Mouse (Mus musculus): Measurements from ENCODE around the gene Cntnap5a. TPM values are rescaled to one million over a fixed set of nuclear protein-coding genes. Genes with fewer than 3 reads are reported as not detected.

The Cntnap5a gene
- total and polyA plus RNA-seq, 2 experiments from 2014 or later = 2.8 to 17.2 TPM

DNA sequence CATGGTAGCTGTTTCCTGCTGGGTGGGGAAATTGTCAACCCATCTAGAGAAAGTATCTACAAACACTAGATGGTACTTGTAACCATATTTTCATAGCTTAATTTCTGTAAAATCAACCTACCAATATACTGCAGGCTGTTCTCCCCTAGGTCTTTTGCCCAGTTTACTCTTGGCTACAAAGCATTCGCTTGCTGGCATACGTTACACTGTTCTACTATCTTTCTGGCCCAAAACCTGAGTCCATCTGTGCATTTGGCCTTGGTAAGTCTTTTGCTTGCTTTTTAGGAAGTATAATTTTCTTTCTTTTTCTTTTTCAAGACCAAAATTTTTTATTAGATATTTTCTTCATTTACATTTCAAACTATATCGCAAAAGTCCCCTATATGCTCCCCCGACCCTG lies 686.3 kb downstream of the Cntnap5a start:
- Histone ChIP-seq H3K9ac (replicated peaks; ENCODE audit: low read length) (no peak overlapping the region), H3K4me3 (ENCODE audit: low read length) (no peak overlapping the region), H3K4me1 (ENCODE audit: insufficient read depth, low read length) (0 out of 2 replicates have a peak, but pooled peaks cover 3% of the 10 kb centered on the region), H3K27ac (no peak overlapping the region), H3K4me2 (ENCODE audit: low read depth, low read length) (no peak overlapping the region), H3K27me3 (ENCODE audit: insufficient read depth, low read length) (no peaks in the 10 kb centered on the region), H3K36me3 (ENCODE audit: insufficient read depth, low read length) (no peaks in the 10 kb centered on the region), H3K9me3 (ENCODE audit: low read length) (no peaks in the 10 kb centered on the region)
- no peak for TF ChIP-seq CTCF (IDR thresholded peaks at IDR 0.05; ENCODE audit: low read depth)
- no peak for DNase-seq (ENCODE audit: low spot score)
- no peak for ATAC-seq
- WGBS = 96% methylated on average over 4 of the region's 4 CpGs

DNA sequence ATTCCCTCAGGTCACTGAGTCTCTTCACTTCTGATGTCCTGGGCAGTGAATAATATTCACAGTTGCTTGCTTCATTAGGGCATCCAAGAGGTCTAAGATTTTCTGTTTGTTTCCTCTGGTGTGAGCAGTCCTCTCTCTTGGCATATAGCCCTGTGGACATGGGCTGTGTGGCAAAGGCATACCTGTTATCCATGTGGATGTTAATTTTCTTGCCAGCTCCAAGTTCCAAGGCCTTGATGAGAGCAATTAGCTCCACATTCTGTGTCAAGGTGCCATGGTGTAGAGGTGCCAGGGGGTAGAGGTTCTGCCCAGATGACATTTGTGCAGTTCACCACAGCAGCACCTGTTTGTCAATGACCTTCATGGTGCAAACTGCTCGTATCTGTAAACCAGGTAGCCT lies 689.0 kb downstream of the Cntnap5a start:
- H3K9ac ChIP-seq (replicated peaks; ENCODE audit: low read length) = no peak overlapping the region
- H3K4me1 ChIP-seq (ENCODE audit: insufficient read depth, low read length) = no peaks in the 10 kb centered on the region
- no peaks in the 10 kb centered on the region for H3K27me3 ChIP-seq (ENCODE audit: insufficient read depth, low read length)
- DNase-seq (ENCODE audit: low spot score) (no peak), ATAC-seq (no peak)
- no peak for TF ChIP-seq CTCF (IDR thresholded peaks at IDR 0.05; ENCODE audit: low read depth)
- no peaks in the 10 kb centered on the region for H3K36me3 ChIP-seq (ENCODE audit: insufficient read depth, low read length)
- no peak overlapping the region for H3K4me3 ChIP-seq (ENCODE audit: low read length)
- WGBS = 72% methylated on average over 1 of the region's 1 CpGs
- no peak overlapping the region for H3K27ac ChIP-seq
- H3K9me3 ChIP-seq (ENCODE audit: low read length) = no peaks in the 10 kb centered on the region
- no peak overlapping the region for H3K4me2 ChIP-seq (ENCODE audit: low read depth, low read length)

DNA sequence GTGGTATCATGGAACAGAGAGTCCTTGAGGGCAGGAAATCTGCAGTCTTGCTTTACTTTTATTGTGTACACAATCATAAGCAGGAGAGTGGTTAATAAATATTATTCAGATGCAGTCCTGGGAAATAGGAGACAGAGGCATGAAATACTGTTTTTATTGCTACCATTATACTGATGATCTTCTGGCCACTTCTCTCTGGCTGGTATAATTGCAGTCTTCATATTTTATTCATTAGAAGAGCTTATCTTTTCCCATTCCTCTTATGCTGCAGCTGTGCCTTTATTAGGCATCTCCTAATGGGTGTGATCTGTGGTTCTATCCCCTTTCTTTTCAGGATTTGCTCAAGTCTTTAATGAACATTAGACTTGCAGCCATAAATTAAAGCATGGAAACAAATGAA lies 707.8 kb downstream of the Cntnap5a start:
- Histone ChIP-seq H3K36me3 (ENCODE audit: insufficient read depth, low read length) (no peaks in the 10 kb centered on the region), H3K4me1 (ENCODE audit: insufficient read depth, low read length) (no peaks in the 10 kb centered on the region), H3K4me2 (ENCODE audit: low read depth, low read length) (no peak overlapping the region), H3K27ac (no peak overlapping the region), H3K9ac (replicated peaks; ENCODE audit: low read length) (no peak overlapping the region), H3K4me3 (ENCODE audit: low read length) (no peak overlapping the region), H3K27me3 (ENCODE audit: insufficient read depth, low read length) (no peaks in the 10 kb centered on the region), H3K9me3 (ENCODE audit: low read length) (no peaks in the 10 kb centered on the region)
- DNase-seq (ENCODE audit: low spot score) = no peak
- TF ChIP-seq CTCF (IDR thresholded peaks at IDR 0.05; ENCODE audit: low read depth) = no peak
- no peak for ATAC-seq

DNA sequence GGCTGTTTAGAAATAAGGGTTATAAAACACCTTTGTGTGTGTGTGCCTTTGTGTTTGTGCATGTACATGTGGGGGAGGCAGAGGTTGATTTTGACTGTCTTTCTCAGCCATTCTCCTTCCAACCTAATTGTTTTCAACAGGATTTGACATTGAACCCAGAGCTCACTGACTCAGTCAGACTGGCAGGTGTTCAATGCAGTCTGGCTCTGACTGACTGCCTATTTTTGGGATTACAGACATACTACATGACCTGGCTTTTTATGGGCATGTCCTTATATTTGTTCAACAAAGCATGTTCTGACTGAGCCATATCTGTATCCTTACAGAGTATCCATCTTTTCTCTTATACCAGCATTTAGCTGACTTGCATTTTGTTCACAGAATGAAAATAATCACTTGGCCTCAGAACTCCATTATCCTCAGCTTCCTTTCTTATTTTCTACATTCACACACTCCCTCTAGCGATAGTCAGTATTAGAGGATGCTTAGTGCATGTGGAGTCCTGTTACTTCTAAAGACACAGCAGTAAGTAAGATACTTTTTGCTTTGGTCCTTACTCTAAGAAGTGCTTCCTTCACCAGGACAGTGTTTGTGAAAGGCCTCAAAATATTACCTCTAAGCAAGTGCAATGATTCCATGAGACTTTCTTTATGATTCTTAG lies 717.6 kb downstream of the Cntnap5a start:
- ATAC-seq (no peak), DNase-seq (ENCODE audit: low spot score) (peak; percentile 12)
- no peak overlapping the region for H3K4me3 ChIP-seq (ENCODE audit: low read length)

DNA sequence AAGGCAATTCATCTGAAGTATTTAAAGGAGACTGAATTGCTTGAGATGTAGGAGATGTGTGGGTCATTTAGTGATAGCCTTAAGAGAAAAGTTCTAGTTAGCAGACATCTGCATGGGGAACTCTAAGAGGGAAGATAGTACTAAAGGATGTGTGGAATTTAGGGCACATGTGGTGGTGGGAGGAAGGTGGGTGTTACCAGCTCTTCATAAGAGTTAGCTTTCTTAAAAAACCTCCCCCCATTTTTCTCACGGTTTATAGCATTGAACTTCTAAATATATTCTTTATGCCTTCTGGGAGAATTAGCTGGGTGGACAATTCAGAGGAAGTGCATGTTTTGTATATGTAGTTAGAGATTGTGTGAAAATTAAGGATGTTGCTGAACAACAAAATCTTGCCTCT lies 725.3 kb downstream of the Cntnap5a start:
- no peak overlapping the region for H3K4me2 ChIP-seq (ENCODE audit: low read depth, low read length)
- WGBS = 79% methylated on average over 1 of the region's 1 CpGs
- TF ChIP-seq CTCF (IDR thresholded peaks at IDR 0.05; ENCODE audit: low read depth) = no peak
- no peaks in the 10 kb centered on the region for H3K4me1 ChIP-seq (ENCODE audit: insufficient read depth, low read length)
- no peaks in the 10 kb centered on the region for H3K9me3 ChIP-seq (ENCODE audit: low read length)
- no peaks in the 10 kb centered on the region for H3K27me3 ChIP-seq (ENCODE audit: insufficient read depth, low read length)
- no peak overlapping the region for H3K9ac ChIP-seq (replicated peaks; ENCODE audit: low read length)
- no peaks in the 10 kb centered on the region for H3K36me3 ChIP-seq (ENCODE audit: insufficient read depth, low read length)
- H3K4me3 ChIP-seq (ENCODE audit: low read length) = no peak overlapping the region
- DNase-seq (ENCODE audit: low spot score) (no peak), ATAC-seq (no peak)
- no peak overlapping the region for H3K27ac ChIP-seq

More for the DNA sequence above, 717.6 kb downstream of the Cntnap5a start:
- Histone ChIP-seq H3K9ac (replicated peaks; ENCODE audit: low read length) (no peak overlapping the region), H3K27ac (no peak overlapping the region), H3K4me2 (ENCODE audit: low read depth, low read length) (no peak overlapping the region), H3K9me3 (ENCODE audit: low read length) (no peaks in the 10 kb centered on the region), H3K36me3 (ENCODE audit: insufficient read depth, low read length) (no peaks in the 10 kb centered on the region), H3K4me1 (ENCODE audit: insufficient read depth, low read length) (no peaks in the 10 kb centered on the region), H3K27me3 (ENCODE audit: insufficient read depth, low read length) (no peaks in the 10 kb centered on the region)
- 68% methylated on average over 1 of the region's 1 CpGs for WGBS
- no peak for TF ChIP-seq CTCF (IDR thresholded peaks at IDR 0.05; ENCODE audit: low read depth)

DNA sequence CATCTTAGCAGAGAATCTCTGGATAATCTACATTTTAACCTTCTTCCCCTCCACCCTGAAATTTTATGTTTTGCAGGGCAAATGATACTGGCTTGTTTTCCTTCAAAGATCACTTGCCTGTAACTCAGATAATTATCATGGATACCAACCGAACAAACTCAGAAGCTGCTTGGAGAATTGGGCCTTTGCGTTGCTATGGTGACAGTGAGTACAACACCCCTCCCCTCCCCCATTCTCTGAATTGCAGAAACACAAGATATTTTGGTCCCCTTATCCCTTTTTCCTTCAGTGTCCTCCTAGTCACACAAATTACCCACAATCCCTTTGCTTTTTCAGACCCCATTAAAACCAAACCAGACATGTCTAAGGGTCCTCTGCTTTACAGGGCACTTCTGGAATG lies 743.8 kb downstream of the Cntnap5a start:
- no peak for TF ChIP-seq CTCF (IDR thresholded peaks at IDR 0.05; ENCODE audit: low read depth)

DNA sequence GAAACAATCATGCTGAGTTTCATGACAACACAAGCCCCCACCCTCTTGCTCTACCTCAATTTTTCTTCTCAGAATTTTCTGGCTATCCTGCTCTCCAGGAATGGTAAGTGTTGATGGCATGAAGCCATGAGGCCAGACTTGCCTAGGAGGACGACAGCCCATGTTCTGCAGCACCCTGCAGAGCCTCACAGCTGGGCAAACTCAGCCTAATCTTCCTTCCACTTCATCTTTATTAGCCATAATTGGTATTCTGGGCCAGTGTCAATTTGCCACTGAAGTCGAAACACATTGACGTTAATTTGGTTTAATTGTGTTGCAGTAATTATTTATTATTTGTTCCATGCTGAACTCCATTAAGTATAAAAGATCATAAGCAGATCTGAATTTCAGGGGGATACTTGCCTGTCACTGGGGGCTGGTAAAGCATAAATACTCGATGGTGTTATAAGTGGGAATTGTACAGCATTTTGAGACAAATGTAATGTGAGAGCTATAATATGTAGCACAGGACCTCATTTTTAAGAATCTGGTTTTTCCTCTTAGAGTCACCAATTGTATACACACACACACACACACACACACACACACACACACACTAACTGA lies 770.7 kb downstream of the Cntnap5a start:
- no peaks in the 10 kb centered on the region for H3K9me3 ChIP-seq (ENCODE audit: low read length)
- no peak overlapping the region for H3K27ac ChIP-seq
- no peak for TF ChIP-seq CTCF (IDR thresholded peaks at IDR 0.05; ENCODE audit: low read depth)
- H3K27me3 ChIP-seq (ENCODE audit: insufficient read depth, low read length) = no peaks in the 10 kb centered on the region
- no peak overlapping the region for H3K4me3 ChIP-seq (ENCODE audit: low read length)
- H3K4me1 ChIP-seq (ENCODE audit: insufficient read depth, low read length) = no peaks in the 10 kb centered on the region
- 42% methylated on average over 4 of the region's 4 CpGs for WGBS
- H3K36me3 ChIP-seq (ENCODE audit: insufficient read depth, low read length) = no peaks in the 10 kb centered on the region
- H3K9ac ChIP-seq (replicated peaks; ENCODE audit: low read length) = no peak overlapping the region
- DNase-seq (ENCODE audit: low spot score) (peak; percentile 59), ATAC-seq (peak; percentile 40; the same call in 1 of the 2 replicates)
- no peak overlapping the region for H3K4me2 ChIP-seq (ENCODE audit: low read depth, low read length)

More for the DNA sequence above, 743.8 kb downstream of the Cntnap5a start:
- Histone ChIP-seq H3K4me1 (ENCODE audit: insufficient read depth, low read length) (no peaks in the 10 kb centered on the region), H3K4me2 (ENCODE audit: low read depth, low read length) (no peak overlapping the region), H3K9me3 (ENCODE audit: low read length) (peaks cover 4% of the 10 kb centered on the region; the same call in 1 of the 2 replicates), H3K27me3 (ENCODE audit: insufficient read depth, low read length) (no peaks in the 10 kb centered on the region), H3K9ac (replicated peaks; ENCODE audit: low read length) (no peak overlapping the region), H3K4me3 (ENCODE audit: low read length) (no peak overlapping the region), H3K36me3 (ENCODE audit: insufficient read depth, low read length) (no peaks in the 10 kb centered on the region), H3K27ac (no peak overlapping the region)
- WGBS = 47% methylated on average over 2 of the region's 2 CpGs
- DNase-seq (ENCODE audit: low spot score) (peak; percentile 48), ATAC-seq (0 out of 2 replicates have a peak, but pooled peaks have one; percentile 45)
